In genomic region chr8:107030650-107031576, GRCm38 (mm10) we compare ENCODE assay signal across 7 mouse cellular contexts. TPM values are rescaled to one million over a fixed set of nuclear protein-coding genes. Genes with fewer than 3 reads are reported as not detected.
A peak's percentile ranks its signal among the peaks of the same experiment; 100 is the strongest.
DNase-seq lines count a peak whose midpoint lies in the region; ATAC-seq and TF ChIP-seq lines count a peak whose summit lies in the region.

Vps4a (plus strand) TSS chr8:107031222.

- DNase-seq in adrenal gland, postnatal 25 days, result peak; percentile 98
- peak; percentile 96 to 98 for DNase-seq in heart, adult 18-20 months
- DNase-seq in kidney, adult 2 months, result peak; percentile 99
- DNase-seq in spleen, adult 2 months (ENCODE audit: low read depth in 1 of 2, low spot score in 2 of 2), result peak; percentile 80 to 93

- H3K9me3 ChIP-seq in embryonic facial prominence, embryonic 12.5 days, result no peaks in the 10 kb centered on the region
- H3K9me3 ChIP-seq in limb, embryonic 12.5 days, result no peaks in the 10 kb centered on the region
- H3K9me3 ChIP-seq in midbrain, embryonic 15.5 days, result no peaks in the 10 kb centered on the region

- TF ChIP-seq CTCF in kidney, adult 2 months (conservative IDR thresholded peaks at IDR 0.05; ENCODE audit: insufficient read depth, insufficient read length, low read depth, low read length), result peak; percentile 74
- TF ChIP-seq CTCF in spleen, adult 2 months (IDR thresholded peaks at IDR 0.05; ENCODE audit: extremely low read depth, insufficient read depth, insufficient read length, insufficient replicate concordance), result peak; percentile 90

- H3K4me3 ChIP-seq in embryonic facial prominence, embryonic 12.5 days, result peak within 1 kb of the TSS; percentile 97
- H3K4me3 ChIP-seq in kidney, adult 2 months (ENCODE audit: insufficient read depth, low read depth, low read length), result peak within 1 kb of the TSS; percentile 95
- peak within 1 kb of the TSS; percentile 99 for H3K4me3 ChIP-seq in limb, embryonic 12.5 days (replicated peaks)
- peak within 1 kb of the TSS; percentile 68 for H3K4me3 ChIP-seq in midbrain, embryonic 15.5 days
- peak within 1 kb of the TSS; percentile 91 for H3K4me3 ChIP-seq in spleen, adult 2 months (ENCODE audit: extremely low read depth, insufficient read depth, insufficient read length)

- TF ChIP-seq POLR2A in kidney, adult 2 months (IDR thresholded peaks at IDR 0.05; ENCODE audit: low read depth, low read length), result peak; percentile 53
- peak; percentile 75 for TF ChIP-seq POLR2A in spleen, adult 2 months (IDR thresholded peaks at IDR 0.05; ENCODE audit: low read depth, low read length)

- H3K27me3 ChIP-seq in embryonic facial prominence, embryonic 12.5 days, result no peaks in the 10 kb centered on the region
- H3K27me3 ChIP-seq in kidney, adult 2 months (replicated peaks; ENCODE audit: control insufficient read depth, insufficient read depth, low read length), result no peaks in the 10 kb centered on the region
- H3K27me3 ChIP-seq in limb, embryonic 12.5 days, result no peaks in the 10 kb centered on the region
- no peaks in the 10 kb centered on the region for H3K27me3 ChIP-seq in midbrain, embryonic 15.5 days (replicated peaks)
- H3K27me3 ChIP-seq in spleen, adult 2 months (ENCODE audit: control insufficient read depth, insufficient read depth, low read length), result no peaks in the 10 kb centered on the region

- ATAC-seq in embryonic facial prominence, embryonic 12.5 days (ENCODE audit: insufficient number of reproducible peaks, insufficient read depth, low FRiP score, low TSS enrichment), result peak; percentile 94
- peak; percentile 91 for ATAC-seq in limb, embryonic 12.5 days (ENCODE audit: insufficient number of reproducible peaks, insufficient read depth, low FRiP score, low TSS enrichment, low read depth)
- ATAC-seq in midbrain, embryonic 15.5 days (replicated peaks), result peak; percentile 95

- H3K9ac ChIP-seq in embryonic facial prominence, embryonic 12.5 days, result peak within 1 kb of the TSS; percentile 96
- H3K9ac ChIP-seq in limb, embryonic 12.5 days (replicated peaks), result peak within 1 kb of the TSS; percentile 95
- peak within 1 kb of the TSS; percentile 92 for H3K9ac ChIP-seq in midbrain, embryonic 15.5 days

- peak within 1 kb of the TSS; percentile 77 for H3K27ac ChIP-seq in embryonic facial prominence, embryonic 12.5 days
- H3K27ac ChIP-seq in kidney, adult 2 months (ENCODE audit: insufficient read depth, low read depth, low read length), result peak within 1 kb of the TSS; percentile 50
- H3K27ac ChIP-seq in limb, embryonic 12.5 days, result peak within 1 kb of the TSS; percentile 76
- H3K27ac ChIP-seq in midbrain, embryonic 15.5 days, result peak within 1 kb of the TSS; percentile 72
- peak within 1 kb of the TSS; percentile 69 for H3K27ac ChIP-seq in spleen, adult 2 months (ENCODE audit: insufficient read depth, low read length)

- H3K4me2 ChIP-seq in embryonic facial prominence, embryonic 12.5 days (replicated peaks), result peak within 1 kb of the TSS; percentile 69
- peak within 1 kb of the TSS; percentile 87 for H3K4me2 ChIP-seq in limb, embryonic 12.5 days
- H3K4me2 ChIP-seq in midbrain, embryonic 15.5 days, result peak within 1 kb of the TSS; percentile 65

- peaks cover 18% of the 10 kb centered on the region for H3K4me1 ChIP-seq in embryonic facial prominence, embryonic 12.5 days
- peaks cover 12% of the 10 kb centered on the region for H3K4me1 ChIP-seq in kidney, adult 2 months (ENCODE audit: control insufficient read depth, insufficient read depth, low read length)
- H3K4me1 ChIP-seq in limb, embryonic 12.5 days (replicated peaks), result peaks cover 15% of the 10 kb centered on the region
- peaks cover 24% of the 10 kb centered on the region for H3K4me1 ChIP-seq in midbrain, embryonic 15.5 days
- H3K4me1 ChIP-seq in spleen, adult 2 months (ENCODE audit: control insufficient read depth, insufficient read depth, insufficient read length), result peaks cover 8% of the 10 kb centered on the region; the same call in 1 of the 2 replicates

- WGBS in embryonic facial prominence, embryonic 12.5 days, result 5% methylated on average over 63 of the region's 66 CpGs
- 5% methylated on average over 65 of the region's 66 CpGs for WGBS in kidney, adult 2 months
- WGBS in limb, embryonic 12.5 days, result 5% methylated on average over 65 of the region's 66 CpGs
- WGBS in midbrain, embryonic 15.5 days, result 4% methylated on average over 63 of the region's 66 CpGs
- 6% methylated on average over 66 of the region's 66 CpGs for WGBS in spleen, adult 2 months

- H3K36me3 ChIP-seq in embryonic facial prominence, embryonic 12.5 days, result peaks cover 7% of the 10 kb centered on the region; the same call in 1 of the 2 replicates
- H3K36me3 ChIP-seq in kidney, adult 2 months (ENCODE audit: control insufficient read depth, insufficient read depth, low read length), result no peaks in the 10 kb centered on the region
- peaks cover 11% of the 10 kb centered on the region; the same call in 1 of the 2 replicates for H3K36me3 ChIP-seq in limb, embryonic 12.5 days
- H3K36me3 ChIP-seq in midbrain, embryonic 15.5 days (replicated peaks), result no peaks in the 10 kb centered on the region
- H3K36me3 ChIP-seq in spleen, adult 2 months (ENCODE audit: control insufficient read depth, insufficient read depth, low read length), result no peaks in the 10 kb centered on the region

RNA-seq across cellular contexts. Expression of gene Vps4a, which starts in this region (rescaled TPM):
- 78.7 and 102 TPM in 2 replicates for total RNA-seq in adrenal gland, postnatal 25 days (2021)
- 85.0 and 87.7 TPM in 2 replicates for polyA plus RNA-seq in embryonic facial prominence, embryonic 12.5 days (2016; fragmentation: Nextera tagmentation; extraction: Ambion mirVana)
- total RNA-seq in heart, adult 18-20 months (2021), result 10 to 100 TPM; 58.7 to 60.0 TPM
- 31.0 and 33.4 TPM in 2 replicates for polyA plus RNA-seq in kidney, adult 2 months (2012; rRNA removed)
- polyA plus RNA-seq in limb, embryonic 12.5 days (2016; fragmentation: Nextera tagmentation; extraction: Ambion mirVana), result 75.4 and 78.0 TPM in 2 replicates
- polyA plus RNA-seq in midbrain, embryonic 15.5 days (2015; fragmentation: Nextera tagmentation; extraction: Ambion mirVana), result 147 and 151 TPM in 2 replicates
- polyA plus RNA-seq in spleen, adult 2 months (2012; rRNA removed), result 13.9 TPM in 2 replicates

Comparison
In these comparisons a context has a peak if more than half of its experiments do, and no peak if none do; other contexts are left out.
1. Peak in every context shown above with its lines: DNase-seq, ATAC-seq, H3K4me3 ChIP-seq and H3K27ac ChIP-seq.